Mouse (Mus musculus) urinary bladder, postnatal 4 days (tissue): ENCODE data around the gene Plekhf1.

Experiments
- DNase-seq, 2 experiments: peaks; one replicate each; pipeline ENCODE4 v3.0.0; 2021 to 2022; ENCODE audit warnings: low spot score in 2 of 2

Plekhf1 gene

DNA sequence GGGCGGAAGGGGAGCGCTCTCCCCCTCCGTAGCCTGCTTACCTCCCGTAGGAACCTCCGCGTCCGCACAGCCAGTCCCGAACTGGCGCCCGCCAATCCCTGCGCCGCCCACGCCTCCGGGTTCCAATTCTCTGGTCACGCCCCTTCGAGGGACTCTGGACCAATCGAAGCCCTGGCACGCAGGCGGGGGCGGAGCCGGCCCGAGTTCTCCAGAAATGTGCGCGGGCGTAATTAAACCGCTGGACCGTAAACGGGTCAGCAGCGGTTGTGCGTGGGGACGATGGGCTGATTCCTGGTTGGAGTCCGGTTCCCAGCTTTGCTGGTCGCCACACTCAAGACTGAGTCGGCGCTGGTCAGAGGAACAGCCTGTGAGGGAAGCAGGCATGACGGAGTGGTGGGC, at the start of gene Plekhf1:
TSS of gene Plekhf1 (minus strand) at position 117 of the 399 bp plus-strand sequence.
- peak; percentile 92 to 96 for DNase-seq

DNA sequence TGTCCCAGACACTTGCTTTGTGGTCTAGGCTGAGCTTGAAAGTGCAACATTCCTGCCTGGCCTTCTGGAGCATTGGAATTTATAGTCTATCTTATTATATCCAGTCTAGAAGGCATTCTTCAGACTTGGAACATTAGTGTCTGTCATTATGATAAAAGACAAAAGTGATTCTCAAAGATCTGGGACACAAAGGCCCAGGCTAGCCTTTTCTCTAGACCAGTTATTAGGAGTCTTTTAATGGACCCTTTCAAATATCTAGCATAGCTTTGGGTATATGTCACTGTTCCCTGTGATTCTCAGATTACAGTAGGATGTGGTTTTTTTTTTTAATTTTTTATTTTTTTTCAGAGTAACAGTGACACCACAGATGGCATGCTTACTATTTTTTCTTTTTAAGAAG, 44.7 kb upstream of the Plekhf1 start:
- DNase-seq, result no peak

DNA sequence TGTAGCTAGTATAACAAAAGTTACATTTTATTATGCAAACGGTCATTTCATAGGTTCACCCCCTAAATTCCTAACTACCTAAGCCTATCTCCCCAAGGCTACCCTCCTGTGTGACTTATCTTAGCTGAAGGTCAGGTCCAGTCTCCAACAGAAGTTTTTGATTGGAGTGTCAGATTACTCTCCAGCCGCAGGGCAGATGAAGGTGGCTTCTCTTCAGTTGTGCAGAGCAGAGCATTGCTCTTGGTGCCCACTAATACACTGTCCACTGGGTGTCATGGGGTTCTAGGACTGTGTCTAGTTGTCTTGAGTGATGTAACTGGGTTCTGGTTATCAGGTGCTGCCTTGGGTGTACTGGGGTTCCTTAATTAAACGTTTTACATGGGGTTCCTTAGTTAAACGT, 44.0 kb upstream of the Plekhf1 start:
- no peak for DNase-seq

DNA sequence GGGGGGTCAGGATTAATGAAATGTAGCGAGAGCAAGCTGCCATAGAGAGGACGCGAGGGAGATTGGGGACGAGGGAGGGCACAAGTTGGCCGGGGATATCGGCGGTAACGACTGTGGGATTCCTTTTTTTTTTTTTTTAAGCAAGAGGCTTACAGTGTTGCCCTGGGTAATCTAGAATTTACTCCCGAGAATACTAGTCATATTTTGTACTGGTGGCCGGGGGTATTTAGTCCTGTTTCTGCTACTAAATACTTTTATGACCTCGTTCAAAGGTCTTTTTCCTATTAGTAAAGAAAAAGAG, 43.6 kb upstream of the Plekhf1 start:
- no peak for DNase-seq

DNA sequence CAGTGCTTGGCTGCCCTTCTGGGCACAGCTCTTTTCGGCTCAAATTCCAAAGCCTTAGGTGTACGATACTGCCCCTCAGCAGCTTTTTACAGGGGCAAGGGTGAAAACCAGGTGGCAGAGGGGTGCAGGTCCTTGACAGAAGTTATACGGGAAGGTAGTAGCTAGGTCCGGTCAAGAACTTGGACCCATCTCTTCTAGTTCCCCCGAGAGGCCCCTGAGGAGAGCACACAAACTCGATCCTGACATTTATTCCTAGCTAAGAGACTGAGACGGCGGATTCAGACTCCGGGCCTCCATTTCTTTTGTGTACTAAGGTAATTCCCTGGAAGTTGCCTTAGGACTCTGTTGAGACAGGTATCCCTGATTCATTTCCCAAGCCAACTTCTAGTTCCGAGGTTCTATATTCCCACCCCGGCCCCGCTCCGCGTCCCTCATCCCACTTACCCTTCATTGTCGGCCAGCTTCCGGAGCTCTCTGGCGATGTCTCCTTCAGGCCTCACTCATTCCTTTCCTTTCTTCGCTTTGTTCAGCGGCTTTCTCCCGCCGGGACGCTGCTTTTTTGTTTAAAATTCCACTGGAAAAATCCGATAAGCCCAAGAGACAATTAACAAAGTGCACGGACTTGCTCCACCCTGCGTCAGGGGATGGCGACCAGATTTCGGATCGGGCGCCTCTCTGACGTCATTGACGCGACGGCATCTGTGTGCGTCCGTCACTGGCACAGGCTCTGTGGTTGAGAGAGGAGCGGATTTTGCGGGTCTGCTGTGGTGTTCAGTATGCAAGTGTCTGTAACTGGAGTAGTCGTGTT, 43.1 kb upstream of the Plekhf1 start, which contains the start of gene Pop4:
TSS of gene Pop4 (minus strand) at position 721 of the 808 bp plus-strand sequence.
- DNase-seq, result peak; percentile 80 to 92

DNA sequence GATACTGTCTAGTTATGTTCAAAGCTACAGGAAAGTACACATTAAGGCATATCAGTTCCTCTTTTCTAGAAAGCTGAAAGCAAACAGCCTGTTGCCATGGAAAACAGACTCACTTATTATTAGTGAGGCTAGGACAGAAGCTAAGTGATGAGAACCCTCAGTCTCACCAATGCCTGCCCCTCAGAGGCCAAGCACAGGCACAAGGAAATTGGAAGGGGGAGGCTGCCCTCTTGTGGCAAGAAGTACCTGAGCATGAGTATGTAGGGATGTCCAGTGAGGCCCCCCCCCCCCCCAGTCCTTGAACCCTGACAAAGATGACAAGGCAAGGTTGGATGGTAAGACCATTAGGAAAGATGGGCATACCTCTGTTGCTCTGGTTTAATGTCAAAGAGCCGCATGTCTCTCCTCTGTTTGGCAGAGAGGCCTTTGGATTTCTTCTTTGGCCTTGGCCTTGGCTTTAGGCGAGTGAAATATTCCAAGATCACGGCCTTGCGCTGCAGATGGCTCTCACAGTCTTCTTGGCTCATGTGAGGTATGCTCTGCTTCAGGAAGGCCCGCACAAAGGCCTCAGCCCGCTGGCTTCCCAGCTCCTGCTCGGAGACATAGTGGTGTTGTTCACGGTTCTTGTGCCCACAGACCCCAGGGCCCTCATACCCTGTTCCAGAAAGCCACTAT, 39.3 kb upstream of the Plekhf1 start:
- DNase-seq, result no peak

DNA sequence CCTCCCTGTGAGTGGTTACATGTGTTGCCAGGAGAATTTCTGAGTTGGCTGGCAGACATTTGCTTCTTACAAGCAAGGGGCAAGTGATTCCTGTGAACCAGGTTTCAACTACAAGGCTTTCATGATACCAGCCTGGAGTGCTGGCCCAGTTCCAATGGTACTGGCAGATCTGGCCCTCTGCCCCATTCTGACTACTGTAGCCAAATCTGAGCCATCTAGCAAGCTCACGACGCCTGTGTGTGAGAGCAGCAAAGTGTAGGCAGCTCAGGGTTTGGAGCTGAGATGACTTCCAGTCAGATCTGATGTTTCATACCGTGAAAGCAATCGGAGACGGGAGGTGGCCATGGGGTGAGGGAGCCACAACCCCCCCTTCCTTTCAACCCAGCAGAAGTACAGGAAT, 34.6 kb upstream of the Plekhf1 start:
- no peak for DNase-seq

DNA sequence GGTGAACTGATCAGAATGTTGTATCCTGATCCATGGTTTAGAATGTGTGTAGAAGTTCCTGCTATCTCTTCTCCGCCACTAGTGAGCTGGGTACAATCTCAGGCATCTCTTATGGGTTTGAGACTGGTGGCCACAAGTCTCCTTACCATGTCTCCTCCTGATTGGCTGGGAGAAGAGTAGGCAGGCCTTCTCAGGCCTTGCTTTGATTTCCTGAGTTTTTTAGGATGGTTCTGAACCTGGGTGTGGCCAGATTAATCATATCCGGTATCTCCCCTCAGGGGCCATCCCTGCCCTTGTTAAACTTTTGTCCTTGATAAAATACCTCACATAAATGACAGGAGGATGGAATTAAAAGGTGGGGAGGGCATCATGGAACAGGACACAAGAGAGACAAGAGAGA, 31.8 kb upstream of the Plekhf1 start:
- DNase-seq, result no peak

DNA sequence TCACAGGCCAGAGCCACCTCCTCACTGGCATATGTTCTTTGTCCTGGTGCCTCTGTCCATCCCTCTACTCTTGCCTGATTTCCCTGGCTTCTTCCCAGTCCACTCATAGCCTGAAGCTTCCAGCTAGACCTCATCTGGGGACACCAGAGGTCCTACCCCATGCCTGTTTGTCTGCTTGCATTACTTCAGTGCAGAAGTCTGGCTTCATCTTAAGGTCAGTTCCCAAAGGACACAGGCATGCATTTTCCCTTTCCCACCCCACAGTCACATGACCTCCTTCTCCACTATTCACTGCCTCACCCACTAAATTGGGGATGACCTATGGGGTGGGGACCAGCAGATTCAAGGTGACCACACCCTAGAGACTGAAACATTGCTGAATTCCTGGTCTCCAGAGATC, 25.6 kb upstream of the Plekhf1 start:
- no peak for DNase-seq

DNA sequence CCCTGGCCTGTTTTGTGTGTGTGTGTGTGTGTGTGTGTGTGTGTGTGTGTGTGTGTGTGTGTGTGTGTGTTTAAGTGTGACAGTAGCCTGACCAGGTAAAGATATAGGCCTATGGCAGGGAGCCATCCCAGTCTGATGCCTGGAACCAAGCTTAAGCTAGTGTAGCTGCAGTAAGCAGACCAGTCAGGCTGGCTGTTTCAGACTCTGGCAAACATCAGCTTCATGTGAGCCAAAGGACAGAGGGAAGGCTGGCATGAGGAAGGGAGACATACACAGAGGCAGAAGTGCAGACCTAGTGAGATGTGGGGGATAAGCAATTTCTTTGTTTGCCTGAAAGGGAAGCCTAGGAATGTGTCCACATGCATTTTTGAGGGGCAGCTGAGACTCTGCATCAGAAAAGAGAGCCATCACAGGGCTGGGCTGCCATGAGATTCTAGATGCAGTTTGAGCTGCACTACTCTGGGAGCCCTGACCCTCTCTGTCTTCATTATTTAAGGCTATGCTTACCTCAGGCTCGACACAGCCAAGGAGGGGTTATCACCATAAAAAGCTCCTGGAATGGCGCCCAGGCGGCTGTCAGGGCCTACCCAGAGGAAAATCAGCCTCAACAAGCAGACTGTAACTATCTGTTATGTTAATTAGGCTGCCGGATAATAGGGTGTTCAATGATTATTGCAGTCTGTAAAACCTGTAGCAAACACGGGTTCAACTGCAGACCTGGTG, 23.8 kb upstream of the Plekhf1 start:
- no peak for DNase-seq

DNA sequence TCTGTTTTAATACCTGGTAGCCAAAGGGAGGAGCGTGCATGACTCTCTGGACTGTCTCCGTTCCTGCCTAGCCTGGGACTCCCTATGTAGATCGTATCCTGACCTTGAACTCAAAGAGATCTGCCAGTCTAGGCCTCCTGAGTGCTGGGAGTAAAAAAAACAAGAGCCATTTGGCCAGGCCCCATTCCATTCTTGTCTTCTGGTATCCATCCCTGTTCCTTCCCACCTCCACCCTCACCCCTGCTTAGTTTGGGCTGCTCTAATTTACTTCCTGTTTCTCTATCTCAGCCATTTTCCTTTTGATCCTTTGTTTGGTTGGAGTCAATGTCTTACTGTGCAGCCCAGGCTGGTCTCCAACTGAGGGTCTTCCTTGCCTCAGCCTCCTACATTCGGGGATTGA, 14.6 kb upstream of the Plekhf1 start:
- DNase-seq, result no peak

DNA sequence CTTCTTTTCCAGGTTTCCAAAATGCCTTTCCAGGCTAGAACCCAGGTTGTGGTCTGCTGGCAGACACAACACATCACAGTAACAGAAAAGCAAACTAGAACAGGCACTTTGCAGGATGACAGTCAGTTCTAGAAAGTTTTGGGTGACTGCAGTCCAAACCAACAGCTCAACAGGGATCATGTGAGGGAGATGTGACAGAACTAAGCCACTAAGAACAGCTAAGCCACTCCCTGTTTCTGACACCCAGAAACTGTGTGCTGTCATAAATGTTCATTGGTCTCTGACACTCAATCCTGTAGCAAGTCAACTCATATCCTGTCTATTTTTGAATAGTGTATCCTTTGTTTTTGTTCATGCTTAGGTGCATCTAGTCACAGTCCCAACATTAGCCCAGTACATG, 9.3 kb upstream of the Plekhf1 start:
- no peak for DNase-seq

DNA sequence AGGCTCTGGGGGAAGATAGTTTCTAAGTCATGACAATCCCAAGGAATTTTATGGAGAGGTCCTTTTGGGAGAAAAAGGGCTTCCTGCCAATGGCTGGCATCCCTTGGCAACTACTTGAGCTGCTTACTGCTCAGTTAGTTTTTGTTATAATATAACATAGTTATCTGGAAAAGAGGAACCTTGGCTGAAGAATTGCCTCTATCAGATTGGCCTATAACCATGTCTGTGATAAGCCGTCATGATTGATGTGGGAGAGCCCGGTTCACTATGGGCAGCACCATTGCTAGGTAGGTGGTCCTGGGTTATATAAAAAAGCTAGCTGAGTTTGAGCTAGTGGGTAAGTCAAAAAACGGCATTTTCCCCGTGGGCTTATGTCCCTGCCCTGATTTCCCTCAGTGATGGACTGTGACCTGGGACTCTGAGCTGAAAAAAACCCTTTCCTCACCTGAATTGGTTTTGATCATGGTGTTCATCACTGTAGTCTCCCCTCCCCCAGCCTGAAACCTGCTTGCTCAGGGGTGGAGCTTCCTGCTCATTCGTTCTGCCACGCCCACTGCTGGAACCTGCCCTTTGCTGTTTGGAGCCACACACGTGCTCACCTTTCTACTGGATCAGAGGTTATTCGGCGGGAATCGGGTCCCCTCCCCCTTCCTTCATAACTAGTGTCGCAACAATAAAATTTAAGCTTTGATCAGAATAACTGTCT, 8.7 kb upstream of the Plekhf1 start:
- no peak for DNase-seq

DNA sequence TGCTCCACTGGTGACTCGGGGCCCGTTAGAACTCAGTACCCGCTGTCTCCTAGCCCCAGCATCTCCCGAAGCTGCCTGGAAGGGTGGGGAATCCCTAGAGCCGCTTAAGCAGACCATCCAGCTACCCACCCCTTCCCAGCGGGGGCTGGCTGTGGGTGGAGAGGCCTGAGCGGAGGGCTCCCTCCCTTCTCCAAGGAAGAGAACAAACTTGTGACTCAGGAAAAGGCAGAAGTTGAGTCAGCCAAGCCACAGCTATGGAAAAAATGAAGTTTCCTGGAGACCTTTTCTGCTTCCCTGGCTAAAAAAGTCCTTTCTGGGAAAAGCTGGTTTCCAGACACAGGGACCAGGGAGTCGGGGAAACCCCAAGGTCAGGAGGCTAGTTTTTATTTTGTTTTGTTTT, 2.5 kb upstream of the Plekhf1 start:
- no peak for DNase-seq

DNA sequence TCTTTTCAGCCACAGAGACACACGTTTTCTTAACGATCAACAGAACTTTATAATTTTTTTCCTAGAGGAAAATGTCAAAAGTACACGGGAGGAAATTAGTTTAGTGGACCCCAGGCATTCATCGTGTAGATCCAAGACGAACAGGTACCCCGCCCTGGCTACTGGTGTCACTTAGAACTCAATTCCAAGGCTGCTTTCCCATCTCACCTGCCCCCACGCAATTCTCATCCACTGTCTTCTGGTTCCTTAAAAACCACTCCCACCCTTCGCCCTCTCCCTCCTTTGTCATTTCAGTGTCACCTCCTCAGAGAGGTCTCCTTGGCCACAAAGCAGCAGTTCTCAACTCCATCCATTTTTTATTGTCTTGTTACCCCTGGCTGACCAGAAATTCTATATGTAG, 513 bp upstream of the Plekhf1 start:
- DNase-seq, result no peak

DNA sequence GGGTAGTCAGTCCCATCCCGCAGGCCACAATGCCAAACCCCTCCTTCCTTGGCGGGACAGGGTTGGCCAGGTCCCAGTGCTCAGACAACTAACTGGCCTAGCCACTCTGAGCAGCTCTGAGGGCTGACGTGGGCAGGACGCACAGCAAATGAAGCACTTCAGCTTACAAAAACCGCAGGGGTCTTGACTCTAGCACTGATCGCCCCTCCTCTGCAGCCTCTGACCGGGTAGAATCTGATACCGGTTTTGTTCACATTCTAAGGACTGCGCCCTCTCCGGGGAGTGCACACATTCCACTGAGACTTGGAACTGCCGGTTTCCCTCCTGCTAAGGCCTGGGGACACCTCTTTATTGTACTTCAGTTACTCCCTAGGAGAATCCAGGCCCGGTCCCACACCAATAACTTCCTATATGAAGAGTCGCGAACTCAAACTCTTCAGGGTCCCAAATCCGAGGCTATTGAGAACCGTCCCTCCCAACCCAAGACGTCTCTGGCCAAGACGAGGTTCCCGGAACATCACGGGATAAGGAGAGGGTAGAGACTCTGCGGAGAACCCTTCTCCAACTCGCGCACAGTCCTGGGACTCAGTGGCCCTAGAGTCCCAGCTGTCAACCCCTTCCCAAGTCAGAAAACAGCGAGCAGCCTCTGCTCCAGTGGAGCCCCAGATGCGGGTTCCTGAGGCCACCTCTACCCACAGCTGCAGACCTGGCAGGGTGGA, 476 bp downstream of the Plekhf1 start:
- peak; percentile 82 for DNase-seq

DNA sequence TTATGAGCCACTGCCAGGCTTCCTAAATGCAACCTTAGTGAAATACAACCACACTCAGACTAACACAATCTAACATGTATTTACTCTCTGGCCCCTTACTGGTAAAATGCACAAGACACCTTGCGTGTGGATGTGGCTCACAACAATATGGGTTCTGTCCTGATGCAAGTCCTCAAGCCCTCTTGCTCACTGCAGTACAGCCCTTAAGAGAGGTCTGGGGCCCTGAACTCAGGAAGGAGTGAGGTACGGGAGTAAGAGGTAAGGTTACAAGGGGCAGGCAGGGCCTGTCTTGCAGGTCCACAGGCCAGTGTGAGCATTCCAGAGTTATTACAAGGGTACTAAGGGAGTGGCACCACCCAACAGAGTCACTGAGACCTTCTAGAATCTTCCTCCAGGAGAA, 1.6 kb downstream of the Plekhf1 start:
- no peak for DNase-seq

DNA sequence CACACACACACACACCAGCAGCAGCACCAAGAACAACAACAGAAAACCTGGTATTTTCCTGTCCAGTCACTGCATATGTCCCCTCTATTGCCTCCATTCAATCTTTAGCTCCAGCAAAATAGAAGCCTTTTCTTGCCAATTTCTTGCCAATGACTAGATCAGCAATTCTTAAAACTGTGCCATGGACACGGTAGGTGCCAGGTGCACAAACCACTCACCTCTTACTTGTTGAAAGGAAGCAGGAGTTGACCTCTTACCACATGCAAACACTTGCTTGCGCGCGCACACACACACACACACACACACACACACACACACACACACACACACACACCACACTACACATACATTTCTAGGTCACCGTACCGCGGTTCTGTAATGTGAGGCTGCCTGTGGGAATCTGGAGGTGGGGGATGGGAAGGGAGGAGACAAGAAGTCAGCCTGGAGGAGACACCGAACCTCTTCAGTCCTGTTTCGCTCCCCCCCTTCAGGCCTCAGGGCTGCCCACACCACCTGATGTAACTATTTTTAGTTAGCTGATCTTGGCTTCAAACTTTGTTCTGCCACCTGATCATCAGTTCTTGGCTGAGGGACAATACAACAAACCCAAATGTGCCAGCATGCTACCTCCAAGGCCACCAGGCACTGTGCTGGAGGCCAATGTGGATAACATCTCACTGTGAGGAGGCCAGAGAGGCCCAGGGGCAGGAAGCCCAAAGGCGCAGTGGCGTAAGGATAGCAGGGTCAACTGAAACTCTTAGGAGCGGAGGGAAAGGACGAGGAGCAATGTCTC, 3.0 kb downstream of the Plekhf1 start:
- DNase-seq, result no peak

DNA sequence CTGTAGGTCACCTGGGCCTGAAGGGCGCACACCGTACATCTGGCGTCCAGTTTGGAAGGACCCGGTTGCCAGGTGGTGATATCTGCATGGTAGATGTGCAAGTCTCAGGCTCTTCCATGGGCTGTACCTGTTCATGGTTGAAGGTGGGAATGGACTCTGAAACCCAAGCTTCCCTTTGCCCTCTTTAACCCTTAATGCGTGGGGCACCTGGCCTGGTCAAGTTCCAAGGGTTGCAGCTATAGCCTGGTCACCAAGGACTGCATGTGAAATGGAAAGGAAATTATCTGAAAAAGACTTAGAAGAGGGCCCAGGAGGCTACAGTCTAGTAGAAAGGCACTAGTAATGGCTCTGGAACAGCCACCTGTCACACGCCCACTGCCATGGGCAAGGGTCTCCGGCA, 7.0 kb downstream of the Plekhf1 start:
- DNase-seq, result no peak

DNA sequence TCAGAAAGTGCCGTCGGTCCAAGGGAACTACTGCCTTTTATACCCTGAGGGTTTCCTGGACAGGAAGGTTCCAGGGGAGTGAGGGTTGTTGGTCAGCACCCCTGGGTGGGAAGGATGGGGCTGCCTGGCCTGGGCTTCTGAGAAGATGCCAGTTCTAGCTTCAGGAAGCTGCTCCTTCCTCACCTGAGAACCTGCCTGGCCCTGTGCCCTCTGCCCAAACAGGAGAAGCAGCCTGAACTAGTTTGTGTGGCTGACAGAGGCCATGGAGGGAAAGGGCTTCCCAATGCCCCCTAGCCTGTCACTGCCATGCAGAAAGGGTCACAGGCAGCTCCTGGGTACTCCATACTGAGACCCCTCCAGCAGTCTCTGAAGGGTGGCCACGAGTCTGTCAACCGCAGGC, 8.3 kb downstream of the Plekhf1 start:
- DNase-seq, result no peak
